Mouse (Mus musculus) liver, postnatal 0 days (tissue): ENCODE results near the gene Vmn1r236.

Experiments used
- CTCF ChIP-seq: sonication (generic); IDR thresholded peaks from 2 replicates; pipeline ENCODE4 v1.5.1; 2016; ENCODE audit warnings: antibody characterized with exemption, low read depth
- EP300 ChIP-seq: IDR thresholded peaks from 2 replicates; pipeline ENCODE4 v1.6.1; 2016; ENCODE audit warnings: antibody characterized with exemption, low read depth, mild to moderate bottlenecking

DNA sequence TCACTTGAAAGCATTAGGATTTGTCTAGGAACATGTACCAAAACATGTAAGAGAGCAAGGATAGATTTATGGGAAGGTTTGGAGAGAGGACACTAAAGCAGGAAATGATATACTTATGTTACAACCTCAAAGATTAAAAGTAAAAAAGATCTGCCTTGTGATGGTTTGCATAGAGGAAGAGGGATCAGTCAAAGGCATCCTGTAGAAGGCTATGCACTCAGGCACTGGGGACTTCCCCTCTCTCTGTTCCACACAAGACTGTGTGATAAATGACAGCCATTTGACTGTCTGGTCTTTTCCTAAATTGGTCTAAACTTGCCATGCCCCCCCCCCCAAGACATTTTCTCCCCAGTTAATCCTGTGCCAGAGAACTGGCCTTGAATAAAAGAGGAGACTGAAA lies 1.7 kb downstream of the Vmn1r236 start:
- TF ChIP-seq EP300: no peak
- TF ChIP-seq CTCF: no peak
